Mouse (Mus musculus) kidney, postnatal 0 days (tissue): ENCODE results near the gene Hmgcll1. TPM values are rescaled to one million over a fixed set of nuclear protein-coding genes. Genes with fewer than 3 reads are reported as not detected.

Experiments used
- ATAC-seq: fragments of 200-750 bp; cut with Nextera tagmentation; replicated peaks from 2 replicates; pipeline ENCODE4 v1.8.0; 2017; ENCODE audit warnings: low read depth, moderate number of reproducible peaks, moderate TSS enrichment, moderate library complexity; ENCODE audit not compliant: low FRiP score
- DNase-seq: peaks from one replicate; pipeline ENCODE4 v3.0.0-alpha.2; 2016; ENCODE audit warnings: low spot score
- H3K27ac ChIP-seq: fragments of 300-500 bp; sonication (generic); 2 replicates; pipeline ENCODE4 v1.5.1; 2014; ENCODE audit warnings: mild to moderate bottlenecking
- H3K27me3 ChIP-seq: fragments of 300-500 bp; sonication (generic); 2 replicates; pipeline ENCODE4 v1.6.1; 2014; ENCODE audit warnings: low read length, mixed read lengths; ENCODE audit not compliant: insufficient read depth
- H3K36me3 ChIP-seq: fragments of 300-500 bp; sonication (generic); 2 replicates; pipeline ENCODE4 v1.6.1; 2014; ENCODE audit warnings: low read length, mixed read lengths; ENCODE audit not compliant: insufficient read depth
- H3K4me1 ChIP-seq: fragments of 300-500 bp; sonication (generic); replicated peaks from 2 replicates; pipeline ENCODE4 v1.6.1; 2014; ENCODE audit warnings: antibody characterized with exemption, low read length, mixed read lengths; ENCODE audit not compliant: insufficient read depth
- H3K4me2 ChIP-seq: fragments of 300-500 bp; sonication (generic); 2 replicates; pipeline ENCODE4 v1.6.1; 2014; ENCODE audit warnings: mild to moderate bottlenecking, low read length, moderate library complexity, mixed read lengths
- H3K4me3 ChIP-seq: fragments of 300-500 bp; sonication (generic); replicated peaks from 2 replicates; pipeline ENCODE4 v1.5.1; 2014; ENCODE audit warnings: low read depth, low read length
- H3K9ac ChIP-seq: fragments of 300-500 bp; sonication (generic); 2 replicates; pipeline ENCODE4 v1.6.1; 2014; ENCODE audit warnings: low read depth, low read length
- H3K9me3 ChIP-seq: fragments of 300-500 bp; sonication (generic); replicated peaks from 2 replicates; pipeline ENCODE4 v1.6.1; 2016; ENCODE audit warnings: low read length, inconsistent platforms, mixed read lengths
- CTCF ChIP-seq: IDR thresholded peaks from 2 replicates; pipeline ENCODE4 v1.5.1; 2016; ENCODE audit warnings: antibody characterized with exemption, low read depth, mild to moderate bottlenecking, moderate library complexity
- WGBS: fragments of 180-500 bp; shearing (Covaris S2); extraction: QIAGEN DNeasy Blood & Tissue Kit; methylation state at CpG from one replicate; pipeline ENCODE4 v1.1.7; 2014; 5-methylcytosine and 5-hydroxymethylcytosine counted together
- polyA plus RNA-seq: library from polyadenylated mRNA; unstranded; fragments of >200 nt; fragmentation: Nextera tagmentation; extraction: Ambion mirVana; gene quantifications from 2 replicates; pipeline ENCODE4 v1.2.1, GENCODE M21; 2015

Hmgcll1 gene
- polyA plus RNA-seq, 1 experiment from 2014 or later: 2.1 TPM

DNA sequence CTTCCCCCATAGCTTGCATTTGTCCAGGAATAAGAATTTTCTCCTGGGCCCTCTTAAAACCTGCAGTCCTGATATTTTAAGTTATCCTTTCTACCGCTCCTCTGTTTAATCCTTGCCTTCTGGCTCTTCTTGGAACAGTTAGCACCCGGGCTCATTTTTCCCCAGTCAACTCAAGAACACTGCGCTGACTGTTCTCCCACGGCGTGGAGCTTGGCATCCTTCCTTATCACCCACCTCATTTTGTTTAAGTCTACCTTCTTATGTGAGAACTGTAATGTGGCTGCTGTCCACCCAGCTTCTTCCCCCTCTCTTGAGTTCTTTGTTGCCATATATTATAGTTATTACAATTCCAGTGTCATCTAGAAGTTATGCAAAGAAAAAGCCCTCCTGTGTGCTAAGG, 25.1 kb downstream of the Hmgcll1 start:
- Histone ChIP-seq H3K27me3 (no peaks in the 10 kb centered on the region), H3K4me2 (no peak overlapping the region), H3K9ac (no peak overlapping the region), H3K4me3 (no peak overlapping the region), H3K9me3 (no peaks in the 10 kb centered on the region), H3K36me3 (no peaks in the 10 kb centered on the region), H3K27ac (no peak overlapping the region), H3K4me1 (0 out of 2 replicates have a peak, but pooled peaks cover 5% of the 10 kb centered on the region)
- WGBS: 83% methylated on average over 5 of the region's 5 CpGs
- no peak for DNase-seq
- ATAC-seq: no peak
- TF ChIP-seq CTCF: no peak

- Histone ChIP-seq H3K4me3 (no peak overlapping the region), H3K27ac (no peak overlapping the region), H3K9me3 (no peaks in the 10 kb centered on the region), H3K9ac (no peak overlapping the region), H3K4me1 (no peaks in the 10 kb centered on the region), H3K36me3 (no peaks in the 10 kb centered on the region), H3K4me2 (no peak overlapping the region), H3K27me3 (no peaks in the 10 kb centered on the region)
- DNase-seq: no peak
- no peak for ATAC-seq
- 52% methylated on average over 5 of the region's 5 CpGs for WGBS
- TF ChIP-seq CTCF: no peak
These were observed 28.7 kb downstream of the Hmgcll1 start for GRCm38 (mm10) chr9:76043341-76043740.

GRCm38 (mm10) chr9:76060935-76061334, 46.3 kb downstream of the Hmgcll1 start:
- H3K9ac ChIP-seq: no peak overlapping the region
- DNase-seq: no peak
- no peak overlapping the region for H3K4me3 ChIP-seq
- no peaks in the 10 kb centered on the region for H3K36me3 ChIP-seq
- H3K27ac ChIP-seq: no peak overlapping the region
- no peaks in the 10 kb centered on the region for H3K4me1 ChIP-seq
- TF ChIP-seq CTCF: no peak
- ATAC-seq: no peak
- no peaks in the 10 kb centered on the region for H3K9me3 ChIP-seq
- WGBS: 78% methylated on average over 3 of the region's 3 CpGs
- H3K27me3 ChIP-seq: no peaks in the 10 kb centered on the region
- H3K4me2 ChIP-seq: no peak overlapping the region

DNA sequence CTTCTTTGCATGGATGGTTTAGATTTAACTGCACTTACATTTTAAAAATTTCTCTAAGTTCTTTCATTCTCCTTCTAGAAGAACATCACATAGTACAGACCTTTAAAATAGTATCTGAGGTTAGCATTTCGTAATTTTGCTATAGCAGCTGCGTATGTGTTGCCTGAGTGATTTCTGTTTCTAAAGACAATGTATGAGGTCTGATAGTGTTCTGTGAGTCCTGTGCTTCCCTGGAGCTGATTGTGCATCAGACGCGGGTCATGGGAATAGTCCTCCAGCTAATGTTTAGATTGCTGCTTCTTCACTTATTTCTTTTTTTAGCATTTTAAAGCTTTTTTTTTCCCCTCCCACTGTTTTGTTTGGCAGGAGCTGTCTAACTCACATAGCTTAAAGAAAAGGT, 46.8 kb downstream of the Hmgcll1 start:
- H3K4me2 ChIP-seq: no peak overlapping the region
- no peak overlapping the region for H3K27ac ChIP-seq
- no peak overlapping the region for H3K9ac ChIP-seq
- no peaks in the 10 kb centered on the region for H3K9me3 ChIP-seq
- H3K4me1 ChIP-seq: no peaks in the 10 kb centered on the region
- ATAC-seq (no peak), DNase-seq (no peak)
- WGBS: 62% methylated on average over 4 of the region's 4 CpGs
- no peaks in the 10 kb centered on the region for H3K27me3 ChIP-seq
- H3K36me3 ChIP-seq: no peaks in the 10 kb centered on the region
- H3K4me3 ChIP-seq: no peak overlapping the region
- no peak for TF ChIP-seq CTCF

DNA sequence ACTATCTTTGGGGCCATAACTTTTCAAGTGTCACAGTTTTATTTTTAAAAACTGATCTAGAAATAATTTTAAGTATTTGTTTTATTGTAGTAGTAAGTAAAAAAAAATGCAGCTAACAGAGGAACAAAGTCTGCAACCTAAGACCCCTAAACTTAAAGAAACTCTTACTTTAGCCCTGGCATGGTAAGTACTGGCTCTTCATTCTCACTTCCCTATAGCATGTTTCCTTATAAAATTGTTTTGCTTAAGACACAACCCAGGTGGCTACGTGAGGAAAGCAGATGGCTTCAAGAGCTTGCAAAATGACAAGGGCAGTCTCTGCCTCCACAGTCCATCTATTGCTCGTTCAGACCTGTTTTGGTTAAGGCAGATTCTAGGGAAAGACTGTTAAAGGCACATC, 49.5 kb downstream of the Hmgcll1 start:
- no peaks in the 10 kb centered on the region for H3K36me3 ChIP-seq
- 65% methylated on average over 2 of the region's 2 CpGs for WGBS
- H3K9ac ChIP-seq: no peak overlapping the region
- TF ChIP-seq CTCF: no peak
- DNase-seq (no peak), ATAC-seq (no peak)
- no peaks in the 10 kb centered on the region for H3K9me3 ChIP-seq
- H3K4me2 ChIP-seq: no peak overlapping the region
- no peaks in the 10 kb centered on the region for H3K27me3 ChIP-seq
- no peak overlapping the region for H3K4me3 ChIP-seq
- no peak overlapping the region for H3K27ac ChIP-seq
- no peaks in the 10 kb centered on the region for H3K4me1 ChIP-seq

DNA sequence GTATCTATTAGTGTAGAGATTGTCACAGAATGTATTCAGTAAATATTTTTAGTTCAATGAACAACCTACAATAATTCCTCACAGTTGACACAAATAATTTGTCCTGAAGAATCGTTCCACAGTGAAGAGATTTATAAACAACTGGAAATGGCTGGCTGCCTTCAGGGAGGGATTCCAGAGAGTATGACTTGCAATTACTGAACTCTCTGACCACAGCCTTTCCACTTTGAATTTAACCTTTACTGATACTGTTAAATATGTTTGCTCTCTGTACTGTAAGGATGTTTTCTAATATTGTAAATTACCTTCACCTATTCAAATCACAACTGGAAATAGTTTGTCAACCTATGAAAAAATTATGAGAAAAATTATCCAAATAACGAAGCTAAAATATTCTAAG, 76.9 kb downstream of the Hmgcll1 start:
- WGBS: 44% methylated on average over 2 of the region's 2 CpGs
- H3K27ac ChIP-seq: no peak overlapping the region
- H3K4me2 ChIP-seq: no peak overlapping the region
- no peaks in the 10 kb centered on the region for H3K27me3 ChIP-seq
- peak; percentile 27 for DNase-seq
- no peak for ATAC-seq
- H3K4me1 ChIP-seq: no peaks in the 10 kb centered on the region
- H3K9ac ChIP-seq: no peak overlapping the region
- no peak for TF ChIP-seq CTCF
- H3K9me3 ChIP-seq: no peaks in the 10 kb centered on the region
- no peak overlapping the region for H3K4me3 ChIP-seq
- no peaks in the 10 kb centered on the region for H3K36me3 ChIP-seq

GRCm38 (mm10) chr9:76097221-76097620, 82.6 kb downstream of the Hmgcll1 start:
- Histone ChIP-seq H3K4me1 (no peaks in the 10 kb centered on the region), H3K9ac (no peak overlapping the region), H3K4me3 (no peak overlapping the region), H3K27ac (no peak overlapping the region), H3K4me2 (no peak overlapping the region), H3K27me3 (no peaks in the 10 kb centered on the region), H3K36me3 (no peaks in the 10 kb centered on the region), H3K9me3 (no peaks in the 10 kb centered on the region)
- DNase-seq: peak; percentile 73
- 59% methylated on average over 5 of the region's 5 CpGs for WGBS
- TF ChIP-seq CTCF: no peak
- no peak for ATAC-seq
